Mouse (Mus musculus) neural tube, embryonic 15.5 days (tissue): Measurements from ENCODE around the gene Cog6. TPM values are rescaled to one million over a fixed set of nuclear protein-coding genes. Genes with fewer than 3 reads are reported as not detected.

ENCODE experiments used
- ATAC-seq: fragments of 200-750 bp; cut with Nextera tagmentation; 2 replicates; pipeline ENCODE4 v1.8.0; 2017; ENCODE audit warnings: mild to moderate bottlenecking, moderate TSS enrichment, moderate library complexity; ENCODE audit not compliant: low FRiP score
- H3K27ac ChIP-seq: fragments of 300-500 bp; sonication (generic); replicated peaks from 2 replicates; pipeline ENCODE4 v1.5.1; 2015; ENCODE audit warnings: mild to moderate bottlenecking, inconsistent platforms
- H3K27me3 ChIP-seq: fragments of 300-500 bp; sonication (generic); replicated peaks from 2 replicates; pipeline ENCODE4 v1.6.1; 2015; ENCODE audit warnings: inconsistent platforms
- H3K36me3 ChIP-seq: fragments of 300-500 bp; sonication (generic); 2 replicates; pipeline ENCODE4 v1.6.1; 2015; ENCODE audit warnings: inconsistent platforms
- H3K4me1 ChIP-seq: fragments of 300-500 bp; sonication (generic); 2 replicates; pipeline ENCODE4 v1.6.1; 2015; ENCODE audit warnings: inconsistent platforms
- H3K4me2 ChIP-seq: fragments of 300-500 bp; sonication (generic); 2 replicates; pipeline ENCODE4 v1.6.1; 2015; ENCODE audit warnings: inconsistent platforms, mild to moderate bottlenecking, moderate library complexity
- H3K4me3 ChIP-seq: fragments of 300-500 bp; sonication (generic); replicated peaks from 2 replicates; pipeline ENCODE4 v1.5.1; 2015; ENCODE audit warnings: mild to moderate bottlenecking, inconsistent platforms
- H3K9ac ChIP-seq: fragments of 300-500 bp; sonication (generic); replicated peaks from 2 replicates; pipeline ENCODE4 v1.6.1; 2015; ENCODE audit warnings: mild to moderate bottlenecking, inconsistent platforms
- H3K9me3 ChIP-seq: fragments of 300-500 bp; sonication (generic); replicated peaks from 2 replicates; pipeline ENCODE4 v1.6.1; 2016; ENCODE audit warnings: inconsistent platforms
- WGBS: fragments of 180-500 bp; shearing (Covaris S2); methylation state at CpG from one replicate; pipeline ENCODE4 v1.1.7; 2015; ENCODE audit warnings: mixed read lengths; 5-methylcytosine and 5-hydroxymethylcytosine counted together
- polyA plus RNA-seq: library from polyadenylated mRNA; unstranded; fragments of >200 nt; fragmentation: Nextera tagmentation; extraction: Ambion mirVana; gene quantifications from 2 replicates; pipeline ENCODE4 v1.2.1, GENCODE M21; 2015

Gene Cog6
- polyA plus RNA-seq, 1 experiment from 2014 or later, result 43.8 TPM

DNA sequence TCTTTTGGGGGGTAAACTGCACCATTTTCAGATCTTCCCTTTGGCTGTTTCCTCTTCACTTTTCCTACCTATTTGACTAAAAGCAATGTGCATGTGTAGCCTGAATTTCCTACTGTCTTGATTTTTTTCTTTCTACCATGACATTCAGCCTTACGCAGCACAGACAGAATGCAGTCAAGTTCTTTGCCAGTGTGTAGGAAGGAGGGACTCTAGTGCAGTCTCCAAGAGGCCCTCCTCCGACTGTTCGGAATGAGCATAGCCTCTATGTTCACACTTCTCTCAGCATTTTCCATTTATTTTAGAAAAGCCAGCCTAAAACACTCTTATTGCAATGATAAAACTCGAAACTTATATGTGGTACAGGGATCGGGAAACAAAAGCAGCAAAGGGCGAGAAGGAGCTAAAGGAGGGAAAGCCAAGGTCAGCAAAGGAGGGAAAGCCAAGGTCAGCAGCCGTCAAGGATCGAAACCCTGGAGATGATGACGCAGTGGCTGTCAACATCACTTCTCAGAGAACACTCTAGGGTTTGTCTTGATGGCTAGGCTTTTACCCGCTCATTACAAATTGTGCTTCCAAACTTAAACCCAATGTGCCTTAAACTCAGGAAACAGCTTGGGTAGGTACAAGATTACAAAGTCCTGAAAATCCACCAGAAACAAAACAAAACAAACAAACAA, 58.5 kb downstream of the Cog6 start:
- Histone ChIP-seq H3K9me3 (no peaks in the 10 kb centered on the region), H3K4me1 (0 out of 2 replicates have a peak, but pooled peaks cover 6% of the 10 kb centered on the region), H3K4me3 (no peak overlapping the region), H3K36me3 (no peaks in the 10 kb centered on the region), H3K4me2 (no peak overlapping the region), H3K27ac (no peak overlapping the region), H3K9ac (no peak overlapping the region), H3K27me3 (no peaks in the 10 kb centered on the region)
- ATAC-seq, result no peak
- WGBS, result 92% methylated on average over 10 of the region's 10 CpGs

DNA sequence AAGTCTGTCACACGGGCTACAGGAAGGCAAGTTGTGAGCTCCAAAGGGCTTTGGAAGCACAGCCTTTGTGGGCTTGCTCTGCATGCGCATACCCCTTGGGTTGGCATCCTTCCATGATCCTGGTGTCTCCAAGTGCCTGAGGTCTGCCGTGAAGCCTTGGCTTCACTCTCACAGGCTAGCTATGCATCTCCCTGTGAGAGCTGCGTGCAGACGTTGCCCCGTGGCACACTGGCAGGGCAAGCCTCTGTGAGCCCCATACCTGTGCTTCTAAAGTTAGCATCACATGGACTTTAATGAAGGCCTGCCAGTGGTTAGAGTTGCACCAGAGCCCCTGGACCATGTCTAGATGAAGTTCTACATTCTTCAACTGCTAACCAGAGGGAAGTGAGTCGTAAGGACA, 59.2 kb downstream of the Cog6 start:
- Histone ChIP-seq H3K4me3 (no peak overlapping the region), H3K9ac (no peak overlapping the region), H3K9me3 (no peaks in the 10 kb centered on the region), H3K36me3 (no peaks in the 10 kb centered on the region), H3K27me3 (no peaks in the 10 kb centered on the region), H3K4me1 (0 out of 2 replicates have a peak, but pooled peaks cover 6% of the 10 kb centered on the region), H3K27ac (no peak overlapping the region), H3K4me2 (no peak overlapping the region)
- no peak for ATAC-seq
- WGBS, result 87% methylated on average over 7 of the region's 7 CpGs

DNA sequence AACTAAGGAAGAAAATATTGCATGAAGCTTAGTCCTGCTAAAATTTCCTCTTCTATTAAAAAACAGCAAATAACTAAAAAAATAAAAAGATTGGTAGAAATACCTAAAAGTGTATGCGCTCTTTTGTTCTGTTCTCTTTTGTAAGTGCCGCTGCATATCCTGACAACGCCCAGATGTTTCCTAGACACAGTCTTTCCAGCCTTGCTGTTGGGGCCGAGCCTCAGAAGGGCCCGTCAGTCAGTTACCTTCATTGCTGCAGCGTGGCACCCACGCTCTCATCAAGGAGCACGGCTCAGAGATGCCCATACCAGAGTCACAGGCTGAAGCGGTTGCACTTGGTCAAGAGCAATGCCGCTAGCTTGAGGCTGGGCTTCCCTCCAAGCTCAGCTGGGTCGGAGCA, 60.8 kb downstream of the Cog6 start:
- Histone ChIP-seq H3K4me3 (no peak overlapping the region), H3K27ac (no peak overlapping the region), H3K36me3 (no peaks in the 10 kb centered on the region), H3K4me2 (no peak overlapping the region), H3K27me3 (no peaks in the 10 kb centered on the region), H3K9me3 (no peaks in the 10 kb centered on the region), H3K4me1 (0 out of 2 replicates have a peak, but pooled peaks cover 6% of the 10 kb centered on the region), H3K9ac (no peak overlapping the region)
- ATAC-seq, result no peak
- 82% methylated on average over 11 of the region's 11 CpGs for WGBS

DNA sequence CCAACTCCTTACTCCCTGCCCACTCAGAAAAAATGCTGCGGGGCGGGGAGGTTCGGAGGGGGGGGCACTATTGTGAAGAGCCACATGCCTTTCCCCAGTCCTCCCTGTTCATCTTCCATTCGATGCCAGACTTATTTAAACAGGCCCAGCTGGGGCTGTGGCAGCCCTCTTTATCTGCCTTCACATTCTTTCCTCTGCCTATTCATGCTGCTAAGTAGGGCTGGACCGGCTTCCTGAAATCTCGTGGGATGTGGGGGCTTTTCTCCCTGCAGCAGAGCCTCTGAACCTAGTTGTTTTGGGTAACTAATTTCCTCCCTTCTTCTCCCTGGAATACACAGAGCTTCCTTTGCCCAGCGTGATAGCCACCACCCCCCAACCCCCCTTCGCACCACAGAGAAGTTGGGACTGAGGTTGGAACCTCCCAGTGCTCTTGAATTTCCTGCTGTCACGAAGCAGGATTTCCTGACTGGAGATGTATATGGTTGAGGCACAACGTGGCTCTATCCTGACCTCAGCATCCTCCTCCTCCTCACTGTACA, 61.5 kb downstream of the Cog6 start:
- Histone ChIP-seq H3K9me3 (no peaks in the 10 kb centered on the region), H3K36me3 (no peaks in the 10 kb centered on the region), H3K4me3 (no peak overlapping the region), H3K27me3 (no peaks in the 10 kb centered on the region), H3K9ac (no peak overlapping the region), H3K4me2 (no peak overlapping the region), H3K4me1 (0 out of 2 replicates have a peak, but pooled peaks cover 6% of the 10 kb centered on the region), H3K27ac (no peak overlapping the region)
- peak; percentile 21; the same call in 1 of the 2 replicates for ATAC-seq
- WGBS, result 29% methylated on average over 10 of the region's 10 CpGs

DNA sequence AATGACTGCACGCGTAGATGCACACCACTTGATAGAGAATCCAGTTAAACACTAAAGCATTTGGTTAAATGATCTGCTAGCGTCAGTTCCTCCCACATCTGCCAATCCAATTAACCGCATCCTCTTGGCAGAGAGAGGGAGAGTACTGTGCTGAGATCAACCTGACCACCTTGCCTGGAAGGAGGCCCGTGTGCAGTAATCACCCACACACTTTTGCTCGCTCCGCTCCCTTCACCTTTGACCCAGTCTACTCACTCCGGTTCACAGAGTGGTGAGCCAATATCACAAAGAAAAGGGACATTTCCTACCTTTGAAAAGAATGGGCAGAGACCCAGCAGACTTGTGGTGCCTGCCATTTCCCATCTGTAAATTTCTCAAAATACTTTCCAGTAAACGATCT, 62.4 kb downstream of the Cog6 start:
- Histone ChIP-seq H3K27me3 (no peaks in the 10 kb centered on the region), H3K4me3 (no peak overlapping the region), H3K36me3 (no peaks in the 10 kb centered on the region), H3K9ac (no peak overlapping the region), H3K4me1 (0 out of 2 replicates have a peak, but pooled peaks cover 6% of the 10 kb centered on the region), H3K4me2 (no peak overlapping the region), H3K27ac (no peak overlapping the region), H3K9me3 (no peaks in the 10 kb centered on the region)
- 76% methylated on average over 9 of the region's 9 CpGs for WGBS
- ATAC-seq, result no peak

DNA sequence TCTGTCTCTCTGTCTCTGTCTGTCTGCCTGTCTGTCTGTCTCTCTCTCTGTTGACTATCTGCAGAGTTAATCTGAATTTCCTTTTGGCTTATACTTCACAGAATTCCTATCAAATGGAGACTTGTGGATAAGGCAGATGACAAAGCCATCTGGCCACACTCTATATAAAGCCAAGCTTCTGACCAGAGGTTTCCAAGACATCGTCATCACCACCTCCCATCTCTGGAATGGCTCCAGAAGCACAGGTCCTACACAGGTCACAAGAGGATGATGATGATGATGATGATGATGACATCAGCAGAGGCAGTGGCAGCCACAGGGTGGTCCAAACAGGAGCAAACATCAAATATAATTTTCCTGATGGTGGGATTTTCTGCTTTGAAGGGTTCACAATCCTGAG, 63.2 kb downstream of the Cog6 start:
- no peak for ATAC-seq
- H3K4me2 ChIP-seq, result no peak overlapping the region
- H3K4me1 ChIP-seq, result 0 out of 2 replicates have a peak, but pooled peaks cover 6% of the 10 kb centered on the region
- no peak overlapping the region for H3K9ac ChIP-seq
- no peaks in the 10 kb centered on the region for H3K36me3 ChIP-seq
- 96% methylated on average over 1 of the region's 1 CpGs for WGBS
- no peaks in the 10 kb centered on the region for H3K9me3 ChIP-seq
- H3K4me3 ChIP-seq, result no peak overlapping the region
- H3K27ac ChIP-seq, result no peak overlapping the region
- no peaks in the 10 kb centered on the region for H3K27me3 ChIP-seq

DNA sequence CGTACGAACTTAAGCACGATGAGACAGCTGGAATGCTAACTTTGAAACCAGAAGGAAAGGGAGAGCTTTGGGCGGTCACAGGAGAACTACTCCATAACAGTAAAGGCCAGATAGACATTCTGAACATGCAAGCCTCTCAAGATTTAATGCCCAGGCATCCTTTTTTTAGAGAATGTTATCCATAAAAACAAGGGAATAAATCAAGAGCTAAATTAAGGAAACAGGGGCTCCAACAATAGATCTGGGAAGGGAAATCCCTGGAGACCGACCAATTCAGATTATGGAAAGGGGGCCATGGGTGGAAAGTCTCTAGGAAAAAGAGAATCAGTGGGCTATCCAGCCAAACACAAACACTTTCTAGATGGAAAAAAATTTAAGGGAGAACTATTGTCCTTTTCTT, 68.2 kb downstream of the Cog6 start:
- Histone ChIP-seq H3K4me3 (no peak overlapping the region), H3K4me2 (no peak overlapping the region), H3K9me3 (no peaks in the 10 kb centered on the region), H3K27ac (no peak overlapping the region), H3K9ac (no peak overlapping the region), H3K4me1 (no peaks in the 10 kb centered on the region), H3K36me3 (no peaks in the 10 kb centered on the region), H3K27me3 (no peaks in the 10 kb centered on the region)
- 94% methylated on average over 5 of the region's 5 CpGs for WGBS
- no peak for ATAC-seq

DNA sequence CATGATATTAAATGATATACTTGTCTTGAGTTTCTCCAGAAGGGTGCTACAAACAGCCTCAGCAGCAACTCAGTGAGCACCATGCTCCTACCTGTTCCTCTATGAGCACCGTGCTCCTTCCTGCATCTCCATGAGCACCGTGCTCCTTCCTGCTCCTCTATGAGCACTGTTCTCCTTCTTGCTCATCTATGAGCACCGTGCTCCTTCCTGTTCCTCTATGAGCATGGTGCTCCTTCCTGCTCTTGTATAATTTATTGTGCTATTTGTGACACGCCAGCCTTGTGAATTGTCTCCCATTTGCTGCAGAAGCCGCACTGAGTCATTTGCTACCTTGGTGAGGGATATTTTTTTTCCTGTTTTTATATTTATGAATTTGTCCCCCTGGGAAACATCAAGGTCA, 69.6 kb downstream of the Cog6 start:
- 80% methylated on average over 5 of the region's 5 CpGs for WGBS
- no peak overlapping the region for H3K9ac ChIP-seq
- H3K4me1 ChIP-seq, result no peaks in the 10 kb centered on the region
- no peaks in the 10 kb centered on the region for H3K27me3 ChIP-seq
- no peak overlapping the region for H3K4me3 ChIP-seq
- H3K9me3 ChIP-seq, result no peaks in the 10 kb centered on the region
- H3K4me2 ChIP-seq, result no peak overlapping the region
- no peak for ATAC-seq
- H3K36me3 ChIP-seq, result no peaks in the 10 kb centered on the region
- H3K27ac ChIP-seq, result no peak overlapping the region

DNA sequence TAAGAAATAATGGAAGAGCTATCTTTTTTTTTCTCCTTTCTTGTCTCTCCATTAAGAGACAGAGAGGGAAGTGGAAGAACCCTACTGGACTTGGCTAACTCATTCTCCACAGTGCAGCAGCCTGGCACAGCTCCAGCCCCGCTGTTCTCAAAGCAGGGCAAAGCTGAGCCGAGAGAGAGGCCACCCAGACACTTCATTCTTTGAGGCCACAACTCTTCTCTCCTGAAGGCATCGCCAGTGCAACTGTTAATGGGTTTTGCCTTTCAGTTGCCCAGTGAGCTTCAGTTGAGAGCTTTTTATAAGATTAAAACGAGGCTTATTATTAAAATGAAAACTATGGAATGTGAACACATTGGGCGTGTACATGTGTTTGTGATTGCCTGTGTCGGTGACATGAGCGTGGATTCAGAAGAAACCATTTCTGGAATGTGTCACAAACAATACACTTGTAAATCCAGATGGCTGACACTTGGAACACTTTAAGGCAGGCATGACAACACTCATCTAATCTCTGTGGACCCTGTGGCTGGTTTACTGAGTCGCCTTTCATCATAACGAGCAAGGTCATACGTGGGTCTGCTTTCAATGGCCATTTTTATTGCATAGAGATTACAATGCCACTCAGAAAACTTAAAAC, 76.1 kb downstream of the Cog6 start:
- no peak overlapping the region for H3K27ac ChIP-seq

DNA sequence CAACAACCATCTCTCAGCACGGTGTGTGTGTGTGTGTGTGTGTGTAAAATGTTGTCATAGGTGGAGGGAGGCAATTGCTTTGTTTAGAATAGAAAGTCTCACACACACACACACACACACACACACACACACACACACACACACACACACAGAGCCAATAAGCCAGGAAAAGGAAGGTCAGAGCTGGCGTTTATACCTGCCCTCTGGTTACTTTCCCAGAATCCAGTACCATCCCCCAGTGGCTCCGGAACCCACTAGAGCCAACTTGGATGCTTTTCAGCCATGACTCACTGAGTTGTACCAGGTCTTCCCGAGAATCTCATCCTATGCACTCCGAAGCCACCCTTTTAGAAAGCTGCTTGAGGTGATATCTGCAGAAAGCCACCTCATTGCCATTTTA, 78.6 kb downstream of the Cog6 start:
- Histone ChIP-seq H3K4me3 (no peak overlapping the region), H3K4me1 (peaks cover 12% of the 10 kb centered on the region; the same call in 1 of the 2 replicates), H3K27ac (no peak overlapping the region), H3K9ac (no peak overlapping the region), H3K27me3 (no peaks in the 10 kb centered on the region), H3K36me3 (no peaks in the 10 kb centered on the region), H3K4me2 (no peak overlapping the region), H3K9me3 (no peaks in the 10 kb centered on the region)
- 87% methylated on average over 5 of the region's 5 CpGs for WGBS
- ATAC-seq, result no peak

More for the DNA sequence above, 76.1 kb downstream of the Cog6 start:
- H3K9me3 ChIP-seq, result no peaks in the 10 kb centered on the region
- H3K9ac ChIP-seq, result no peak overlapping the region
- H3K4me1 ChIP-seq, result peaks cover 12% of the 10 kb centered on the region; the same call in 1 of the 2 replicates
- 36% methylated on average over 10 of the region's 10 CpGs for WGBS
- H3K4me2 ChIP-seq, result no peak overlapping the region
- H3K27me3 ChIP-seq, result no peaks in the 10 kb centered on the region
- H3K36me3 ChIP-seq, result no peaks in the 10 kb centered on the region
- peak; percentile 53; the same call in 1 of the 2 replicates for ATAC-seq
- no peak overlapping the region for H3K4me3 ChIP-seq

DNA sequence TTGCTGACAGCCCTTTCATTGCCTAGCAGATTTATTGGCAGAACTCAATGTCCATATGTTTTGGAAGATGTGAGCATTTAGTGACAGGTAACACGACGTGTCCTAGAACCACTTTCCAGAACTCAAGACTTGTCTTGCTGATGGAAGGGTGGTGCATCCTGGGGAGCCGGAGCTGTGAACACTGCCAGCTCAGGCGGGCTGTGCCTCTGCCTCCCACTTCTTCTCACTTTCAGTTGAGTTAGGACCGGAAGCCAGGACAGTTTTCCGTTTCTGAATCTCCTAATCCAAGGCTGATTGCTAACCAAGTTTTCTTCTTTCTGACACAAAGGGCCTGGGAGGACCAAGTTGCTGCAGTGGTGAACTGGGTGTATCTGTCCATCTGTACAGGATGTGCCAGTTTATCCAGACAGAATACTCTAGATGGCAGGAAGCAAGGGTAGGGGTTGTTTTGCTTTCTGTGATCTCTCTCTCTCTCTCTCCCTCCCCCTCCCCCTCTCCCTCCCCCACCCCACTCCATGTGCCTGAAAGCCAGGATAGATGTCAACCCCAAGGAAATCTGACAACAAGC, 79.2 kb downstream of the Cog6 start:
- H3K27ac ChIP-seq, result no peak overlapping the region
- no peaks in the 10 kb centered on the region for H3K27me3 ChIP-seq
- no peak overlapping the region for H3K4me3 ChIP-seq
- no peaks in the 10 kb centered on the region for H3K36me3 ChIP-seq
- no peaks in the 10 kb centered on the region for H3K9me3 ChIP-seq
- ATAC-seq, result no peak
- peaks cover 12% of the 10 kb centered on the region; the same call in 1 of the 2 replicates for H3K4me1 ChIP-seq
- H3K9ac ChIP-seq, result no peak overlapping the region
- WGBS, result 83% methylated on average over 6 of the region's 6 CpGs
- no peak overlapping the region for H3K4me2 ChIP-seq

DNA sequence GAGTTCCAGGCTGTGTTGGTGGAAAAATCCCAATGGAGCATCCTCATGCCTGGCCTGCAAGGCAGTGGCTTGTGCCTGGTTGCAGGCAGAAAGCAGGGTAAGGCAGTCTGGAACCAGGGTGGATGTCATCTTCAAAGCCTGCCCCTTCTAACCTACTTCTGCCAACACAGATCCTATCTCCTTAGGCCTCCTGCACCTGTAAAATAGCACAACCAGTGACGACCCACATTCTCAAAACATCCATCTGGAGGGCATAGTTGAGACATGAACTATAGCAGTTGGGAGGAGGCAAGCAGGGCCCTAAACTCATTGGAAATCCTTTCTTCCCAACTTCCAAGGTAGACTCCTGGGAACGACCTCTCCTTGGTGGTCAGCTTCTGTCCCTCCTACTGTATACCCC, 85.1 kb downstream of the Cog6 start:
- no peak overlapping the region for H3K27ac ChIP-seq
- H3K9ac ChIP-seq, result no peak overlapping the region
- WGBS, result 86% methylated on average over 2 of the region's 2 CpGs
- no peaks in the 10 kb centered on the region for H3K4me1 ChIP-seq
- no peaks in the 10 kb centered on the region for H3K9me3 ChIP-seq
- H3K27me3 ChIP-seq, result no peaks in the 10 kb centered on the region
- no peaks in the 10 kb centered on the region for H3K36me3 ChIP-seq
- ATAC-seq, result no peak
- H3K4me3 ChIP-seq, result no peak overlapping the region
- H3K4me2 ChIP-seq, result no peak overlapping the region
